Mouse (Mus musculus) ES-E14 (cell line): ENCODE data around the gene H2al1g. TPM values are rescaled to one million over a fixed set of nuclear protein-coding genes. Genes with fewer than 3 reads are reported as not detected.

Source experiments
- total RNA-seq: library from RNA; depleted of rRNA; stranded (reverse); fragments of 300-350 nt; gene quantifications from 2 replicates; pipeline ENCODE4 v1.2.3, GENCODE M21; 2012; rRNA removed

The H2al1g gene
- total RNA-seq, 1 experiment: not detected

Other genes starting within 250 kb of the H2al1g start
- gene H2al1a, start 19.0 kb upstream of the H2al1g start, total RNA-seq: not detected in 2 replicates
- not detected in 2 replicates for gene H2al1b, start 15.8 kb upstream of the H2al1g start, total RNA-seq
- not detected in 2 replicates for gene H2al1c, start 12.6 kb upstream of the H2al1g start, total RNA-seq
- gene H2al1d, start 9.4 kb upstream of the H2al1g start, total RNA-seq: not detected in 2 replicates
- not detected in 2 replicates for gene H2al1e, start 6.3 kb upstream of the H2al1g start, total RNA-seq
- not detected in 2 replicates for gene H2al1f, start 3.1 kb upstream of the H2al1g start, total RNA-seq
- not detected in 2 replicates for gene H2al1h, start 3.2 kb downstream of the H2al1g start, total RNA-seq
- not detected in 2 replicates for gene H2al1i, start 6.4 kb downstream of the H2al1g start, total RNA-seq
- not detected in 2 replicates for gene H2al1j, start 9.6 kb downstream of the H2al1g start, total RNA-seq